ENCODE assay signal across 19 mouse cellular contexts in genomic region chr2:102878513-102878912, GRCm38 (mm10). TPM values are rescaled to one million over a fixed set of nuclear protein-coding genes. Genes with fewer than 3 reads are reported as not detected.
DNase-seq lines count a peak whose midpoint lies in the region; ATAC-seq lines count a peak whose summit lies in the region.
"Had no signal": no experiment of that assay in that cellular context is flagged by ENCODE, and none has a peak within 500 bp of the region (broad histone marks: within the 10 kb centered on the region; RNA-seq: fewer than 3 reads in every experiment).

No protein-coding gene starts in this region.

- no peaks in the 10 kb centered on the region for H3K4me1 ChIP-seq in midbrain, embryonic 11.5 days (ENCODE audit: control insufficient read depth, insufficient read depth, low read length)
- H3K4me1 ChIP-seq in midbrain, embryonic 16.5 days (ENCODE audit: control insufficient read depth, insufficient read depth, low read length) = peaks cover 4% of the 10 kb centered on the region; the same call in 1 of the 2 replicates

- no peak overlapping the region for H3K9ac ChIP-seq in midbrain, embryonic 11.5 days (ENCODE audit: low read length)
- no peak overlapping the region for H3K9ac ChIP-seq in midbrain, embryonic 16.5 days (ENCODE audit: low read depth, low read length)
- H3K9ac ChIP-seq: heart, embryonic 15.5 days; hindbrain, embryonic 15.5 days had no signal

- no peak overlapping the region for H3K4me3 ChIP-seq in midbrain, embryonic 11.5 days (ENCODE audit: low read depth, low read length)
- no peak overlapping the region for H3K4me3 ChIP-seq in midbrain, embryonic 16.5 days (ENCODE audit: low read depth, low read length)
- no peak overlapping the region for H3K4me3 ChIP-seq in macrophage (ENCODE audit: inconsistent target)
- H3K4me3 ChIP-seq: embryonic facial prominence, embryonic 10.5 days; heart, adult 2 months; heart, embryonic 15.5 days; hindbrain, embryonic 10.5 days; hindbrain, embryonic 15.5 days had no signal

- H3K79me2 ChIP-seq in macrophage (ENCODE audit: inconsistent target) = peaks cover 100% of the 10 kb centered on the region

- no peaks in the 10 kb centered on the region for H3K9me3 ChIP-seq in midbrain, embryonic 11.5 days (ENCODE audit: control insufficient read depth, low read length)
- H3K9me3 ChIP-seq in midbrain, embryonic 16.5 days (replicated peaks; ENCODE audit: control insufficient read depth, low read length, poor library complexity, severe bottlenecking) = no peaks in the 10 kb centered on the region
- H3K9me3 ChIP-seq: embryonic facial prominence, embryonic 10.5 days; heart, embryonic 15.5 days; hindbrain, embryonic 10.5 days; hindbrain, embryonic 15.5 days had no signal

- ATAC-seq in midbrain, embryonic 11.5 days (ENCODE audit: low FRiP score) = no peak
- ATAC-seq in midbrain, embryonic 16.5 days = no peak
- ATAC-seq: forebrain, embryonic 14.5 days; intestine, postnatal 0 days had no signal

- 55% methylated on average over 2 of the region's 2 CpGs for WGBS in midbrain, embryonic 11.5 days
- WGBS in midbrain, embryonic 16.5 days = 55% methylated on average over 2 of the region's 2 CpGs
- 78% methylated on average over 2 of the region's 2 CpGs for WGBS in macrophage (ENCODE audit: missing documents)

- no peaks in the 10 kb centered on the region for H3K36me3 ChIP-seq in midbrain, embryonic 11.5 days (ENCODE audit: control insufficient read depth, insufficient read depth, low read length)
- H3K36me3 ChIP-seq in midbrain, embryonic 16.5 days (ENCODE audit: control insufficient read depth, insufficient read depth, low read length) = no peaks in the 10 kb centered on the region
- H3K36me3 ChIP-seq in macrophage (ENCODE audit: inconsistent target) = no peaks in the 10 kb centered on the region; the same call in 1 of the 2 replicates
- H3K36me3 ChIP-seq: embryonic facial prominence, embryonic 10.5 days; heart, embryonic 15.5 days; hindbrain, embryonic 10.5 days; hindbrain, embryonic 15.5 days had no signal

- no peak overlapping the region for H3K4me2 ChIP-seq in midbrain, embryonic 11.5 days
- no peak overlapping the region for H3K4me2 ChIP-seq in midbrain, embryonic 16.5 days (ENCODE audit: low read length)
- H3K4me2 ChIP-seq: heart, embryonic 11.5 days; heart, embryonic 15.5 days; hindbrain, embryonic 15.5 days had no signal

- DNase-seq in adrenal gland, adult 2 months = peak; percentile 45
- DNase-seq in adrenal gland, postnatal 10 days = no peak
- peak; percentile 49 for DNase-seq in midbrain, embryonic 11.5 days (ENCODE audit: low spot score, missing footprints)
- peak; percentile 21 for DNase-seq in adipocyte (ENCODE audit: low spot score)
- DNase-seq in adrenal gland, adult 18-20 months (ENCODE audit: low spot score in 2 of 2) = no peak
- no peak for DNase-seq in left cerebral cortex, adult 9 months (ENCODE audit: low spot score in 2 of 2)
- DNase-seq: adrenal gland, adult 8-10 months; cerebellum, adult 2 months; cerebellum, postnatal 10 days; heart, adult 2 months had no signal

- H3K27me3 ChIP-seq in midbrain, embryonic 11.5 days (ENCODE audit: control insufficient read depth, insufficient read depth, low read length) = no peaks in the 10 kb centered on the region
- H3K27me3 ChIP-seq in midbrain, embryonic 16.5 days (ENCODE audit: control insufficient read depth, insufficient read depth, low read depth, low read length) = no peaks in the 10 kb centered on the region
- H3K27me3 ChIP-seq: heart, embryonic 15.5 days; hindbrain, embryonic 15.5 days had no signal

- H3K27ac ChIP-seq in midbrain, embryonic 11.5 days (ENCODE audit: low read depth, low read length) = no peak overlapping the region
- no peak overlapping the region for H3K27ac ChIP-seq in midbrain, embryonic 16.5 days (ENCODE audit: low read length)
- H3K27ac ChIP-seq in macrophage = 0 out of 2 replicates have a peak overlapping the region, but pooled peaks have one; percentile 1
- H3K27ac ChIP-seq: embryonic facial prominence, embryonic 10.5 days; heart, adult 2 months; heart, embryonic 15.5 days; hindbrain, embryonic 10.5 days; hindbrain, embryonic 15.5 days had no signal

RNA-seq across cellular contexts. Expression of gene Cd44, which starts 23.0 kb away (rescaled TPM):
- total RNA-seq in adrenal gland, adult 2 months (2021) = 10 to 100 TPM; 53.7 to 60.7 TPM
- 9.5 and 12.8 TPM in 2 replicates for polyA plus RNA-seq in adrenal gland, adult 2 months (2012; rRNA removed)
- total RNA-seq in adrenal gland, postnatal 10 days (2021) = 10 to 100 TPM; 33.5 to 43.3 TPM
- 3.0 and 3.4 TPM in 2 replicates for polyA plus RNA-seq in midbrain, embryonic 11.5 days (2014; fragmentation: Nextera tagmentation; extraction: Ambion mirVana)
- polyA plus RNA-seq in midbrain, embryonic 16.5 days (2015; fragmentation: Nextera tagmentation; extraction: Ambion mirVana) = 2.5 TPM in 2 replicates
- 1,000 to 10,000 TPM in 9 of 26 experiments, 100 to 1,000 TPM in 11, 10 to 100 TPM in 6; 63.7 to 5,506 (median 273) TPM for total RNA-seq in macrophage (2018; cell fraction: chromatin; rRNA removed)
- 1,000 to 10,000 TPM in 1 of 26 experiments, 100 to 1,000 TPM in 21, 10 to 100 TPM in 4; 88.7 to 1,140 (median 221) TPM for total RNA-seq in macrophage (2018; cell fraction: cytosol; rRNA removed)
- total RNA-seq in macrophage (2018; cell fraction: nucleus; rRNA removed) = 1,000 to 10,000 TPM in 7 of 26 experiments, 100 to 1,000 TPM in 19; 112 to 3,963 (median 377) TPM
- 109 to 325 TPM (median 215 TPM) in 3 replicates for polyA plus RNA-seq in macrophage (2018)
- 10 to 100 TPM; 35.6 to 86.8 TPM for total RNA-seq in adrenal gland, adult 18-20 months (2021)

Comparison
In these comparisons a context has a peak if more than half of its experiments do, and no peak if none do; other contexts are left out.
1. DNase-seq: peak in adrenal gland, adult 2 months (single experiment), midbrain, embryonic 11.5 days (single experiment) and adipocyte (single experiment); none in adrenal gland, postnatal 10 days (single experiment), adrenal gland, adult 18-20 months (0 of 2) and left cerebral cortex, adult 9 months (0 of 2).